Mouse (Mus musculus) thymus, postnatal 25 days (tissue): ENCODE data around the gene Tlk2.
A peak's percentile ranks its signal among the peaks of the same experiment; 100 is the strongest.
"Not testable (repeated sequence)": the region's sequence is repeated elsewhere in the genome, so short reads cannot be mapped to it uniquely, and the experiment has no call there.

Source experiments
- DNase-seq: peaks from one replicate; pipeline ENCODE4 v3.0.0; 2022

Gene Tlk2

DNA sequence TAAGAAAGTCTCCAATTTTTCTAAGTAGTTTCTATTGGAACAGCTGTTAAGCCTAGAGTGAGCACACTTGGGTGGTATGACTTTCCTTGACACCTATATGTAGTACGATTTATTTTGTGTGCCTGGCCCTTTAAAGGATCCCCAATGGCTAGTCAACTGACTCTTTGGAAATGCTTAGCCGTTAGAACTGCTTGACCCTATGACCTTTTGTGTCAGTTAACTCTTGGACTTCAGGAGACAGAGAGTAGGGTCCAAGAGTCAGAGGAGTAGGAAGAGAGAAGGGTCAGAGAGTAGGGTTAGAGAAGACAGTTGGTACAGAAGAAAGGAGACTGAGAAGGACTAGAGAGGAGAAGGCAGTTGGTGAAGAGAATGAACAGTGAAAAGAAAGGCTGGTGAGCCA, at the start of gene Tlk2:
Tlk2 (plus strand) TSS at position 292 of the 400 bp plus-strand sequence.
- DNase-seq, result no peak

DNA sequence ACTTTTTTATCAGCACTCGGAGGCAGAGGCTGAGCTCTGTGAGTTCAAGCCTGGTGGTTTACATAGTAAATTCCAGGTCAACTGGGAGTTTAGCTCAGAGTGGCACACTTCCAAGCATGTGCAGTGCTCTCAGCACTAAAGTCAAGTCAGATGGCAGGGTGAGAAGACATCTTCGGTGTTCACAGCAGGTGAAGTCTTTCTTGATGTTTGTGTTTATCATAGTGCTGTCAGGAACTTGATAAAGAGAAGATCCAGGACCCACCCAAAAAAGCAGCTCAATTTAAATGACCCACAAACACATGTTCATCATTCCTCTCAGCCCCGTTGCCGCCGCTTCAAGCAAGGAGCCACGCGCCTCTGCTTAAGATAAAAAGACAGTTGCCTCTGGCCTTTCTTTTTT, 42.9 kb upstream of the Tlk2 start:
- no peak for DNase-seq

DNA sequence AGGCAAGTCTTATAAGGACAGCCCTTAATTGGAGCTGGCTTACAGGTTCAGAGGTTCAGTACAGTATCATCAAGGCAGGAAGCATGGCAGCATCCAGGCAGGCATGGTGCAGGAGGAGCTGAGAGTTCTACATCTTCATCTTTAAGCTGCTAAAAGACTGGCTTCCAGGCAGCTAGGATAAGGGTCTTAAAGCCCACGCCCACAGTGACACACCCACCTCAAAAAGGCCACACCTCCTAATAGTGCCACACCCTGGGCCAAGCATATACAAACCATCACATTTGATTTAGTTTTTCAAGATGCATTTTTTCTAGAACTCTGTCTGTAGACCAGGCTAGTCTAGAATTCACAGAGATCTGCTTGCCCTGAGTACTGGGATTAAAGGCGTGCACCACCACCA, 41.4 kb upstream of the Tlk2 start:
- DNase-seq, result not testable (repeated sequence)

DNA sequence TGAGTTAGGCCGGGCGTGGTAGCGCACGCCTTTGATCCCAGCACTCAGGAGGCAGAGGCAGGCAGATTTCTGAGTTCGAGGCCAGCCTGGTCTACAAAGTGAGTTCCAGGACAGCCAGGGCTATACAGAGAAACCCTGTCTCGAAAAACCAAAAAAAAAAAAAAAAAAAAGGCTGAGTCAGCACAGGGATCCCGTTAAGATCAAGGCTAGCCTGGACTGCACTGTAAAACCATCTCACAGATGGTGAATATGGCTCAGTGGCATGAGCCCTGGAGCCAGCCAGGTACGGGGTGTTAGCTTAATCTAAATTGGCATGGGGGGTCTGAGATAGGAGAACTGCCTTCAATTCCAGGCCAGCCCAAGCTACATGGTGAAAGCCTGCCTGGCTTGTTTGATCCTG, 38.1 kb upstream of the Tlk2 start:
- DNase-seq, result not testable (repeated sequence)

DNA sequence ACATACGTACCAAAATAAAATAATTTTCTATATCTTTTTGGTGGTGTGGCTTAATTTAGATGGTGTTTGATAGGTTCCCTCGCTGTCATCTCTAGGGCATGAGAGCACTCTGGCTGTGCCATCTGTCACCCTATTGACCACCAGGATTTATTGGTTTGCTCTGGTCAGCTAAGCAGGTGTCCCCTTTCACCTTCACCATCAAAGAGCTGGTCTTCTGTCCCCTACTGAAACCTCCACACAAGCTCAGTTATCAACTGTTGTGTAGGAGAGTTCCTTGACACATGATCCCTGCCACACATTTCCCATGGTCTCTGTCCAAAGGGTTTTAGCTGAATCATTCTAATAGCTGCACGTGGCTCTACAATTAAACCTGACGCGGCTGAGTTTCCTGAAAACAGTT, 37.5 kb upstream of the Tlk2 start:
- DNase-seq, result no peak

DNA sequence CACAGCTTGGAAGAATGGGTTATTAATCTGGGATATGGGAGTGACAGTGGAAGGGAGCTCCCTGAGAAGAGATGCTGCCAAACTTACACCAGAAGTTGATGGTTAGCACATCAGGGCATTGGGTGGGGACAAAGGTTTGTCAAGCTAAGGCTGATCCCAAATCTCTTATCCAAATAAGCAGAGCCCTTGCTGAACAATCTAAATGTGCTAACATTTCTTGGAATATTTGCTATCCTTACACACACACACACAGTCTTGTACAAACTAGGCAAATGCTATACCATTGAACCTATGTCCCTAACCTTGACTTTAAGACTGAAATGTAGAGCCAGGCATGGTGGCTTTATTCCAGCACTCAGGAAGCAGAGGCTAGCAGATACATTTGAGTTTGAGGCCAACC, 35.0 kb upstream of the Tlk2 start:
- DNase-seq, result no peak

DNA sequence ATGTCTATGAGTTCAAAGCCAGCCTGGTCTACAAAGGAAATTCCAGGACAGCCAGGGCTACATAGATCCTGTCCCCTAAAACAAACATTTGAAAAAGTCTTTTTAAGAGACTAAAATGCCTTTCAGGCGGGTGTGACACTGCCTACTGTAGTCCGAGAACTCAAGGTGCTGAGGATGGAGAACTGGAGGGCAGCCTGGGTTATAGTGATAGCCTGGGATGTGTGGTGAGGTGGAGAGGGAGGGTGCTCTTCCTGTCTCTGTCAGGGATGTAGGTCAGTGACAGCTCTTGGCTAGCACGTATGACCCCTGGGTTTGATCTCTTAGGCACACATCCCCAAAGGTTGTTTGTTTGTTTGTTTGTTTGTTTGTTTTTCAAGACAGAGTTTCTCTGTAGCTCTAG, 34.5 kb upstream of the Tlk2 start:
- DNase-seq, result no peak

DNA sequence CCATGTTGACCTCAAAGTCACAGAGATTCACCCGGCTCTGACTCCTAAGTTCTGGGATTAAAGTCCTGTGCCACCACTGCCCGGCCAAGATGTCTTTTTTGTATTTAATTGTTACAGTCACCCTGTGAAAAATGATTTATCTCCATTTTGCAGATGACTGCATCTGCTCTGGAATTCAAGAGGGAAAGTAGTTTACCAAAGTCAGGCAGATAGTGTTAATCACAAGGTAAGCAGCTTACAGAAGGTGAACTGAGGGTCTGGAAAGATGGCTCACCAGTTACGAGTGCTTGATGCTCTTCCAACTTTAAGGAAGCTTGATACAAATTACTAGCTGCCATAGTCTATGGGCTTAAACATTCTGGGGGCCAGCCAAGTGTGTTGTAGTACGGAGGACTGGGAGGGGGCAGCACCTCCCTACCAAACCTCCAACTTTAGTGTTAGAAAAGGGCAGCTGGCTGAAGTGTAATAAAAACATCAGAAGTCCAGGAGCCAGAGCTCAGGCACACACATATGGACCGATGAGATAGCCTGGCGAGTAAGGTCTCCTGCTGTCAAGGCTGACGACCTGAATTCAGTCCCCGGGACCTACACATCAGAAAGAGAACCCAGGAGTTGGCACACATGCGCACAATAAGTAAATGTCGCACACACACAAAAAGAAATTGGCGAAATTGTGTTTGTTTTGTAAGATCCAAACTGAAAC, 33.9 kb upstream of the Tlk2 start:
- no peak for DNase-seq

DNA sequence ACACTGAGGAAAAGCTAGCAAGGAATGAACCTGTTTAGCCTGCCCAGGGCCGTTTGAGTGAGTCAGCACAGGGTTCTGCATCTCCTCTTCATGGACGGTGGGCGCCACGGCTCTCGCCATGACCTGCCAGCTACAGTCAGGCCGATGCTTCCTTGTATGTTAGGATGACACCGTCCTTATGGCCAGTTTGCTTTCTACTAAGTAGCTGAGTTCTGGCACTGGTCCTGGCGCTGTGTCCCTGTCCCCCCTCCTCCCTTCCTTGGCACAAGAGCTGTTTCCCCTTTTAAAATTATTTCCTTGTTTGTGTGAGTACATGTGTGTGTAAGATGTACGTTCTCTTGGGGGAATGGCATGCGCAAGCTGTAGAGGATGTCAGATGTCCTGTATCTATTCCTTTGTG, 33.4 kb upstream of the Tlk2 start:
- DNase-seq, result no peak

DNA sequence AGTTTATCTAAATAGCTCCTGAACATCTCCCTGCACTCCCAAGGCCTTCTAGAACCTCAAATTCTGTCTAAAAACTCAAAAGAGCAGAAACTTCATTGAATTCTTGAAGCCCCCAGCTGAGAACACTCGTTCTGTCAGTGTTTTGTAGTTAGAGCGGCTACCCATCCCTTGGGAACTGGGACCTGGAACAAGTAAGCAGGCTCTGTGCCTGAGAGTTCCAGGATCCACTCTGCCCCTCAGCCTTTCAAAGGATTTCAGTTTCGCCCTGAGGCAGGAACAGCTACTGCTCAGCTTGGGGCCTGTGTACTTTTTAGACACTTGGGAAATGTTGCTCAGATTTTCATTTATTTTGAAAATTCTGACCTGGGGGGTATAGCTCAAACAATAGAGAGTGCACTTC, 32.0 kb upstream of the Tlk2 start, which contains the start of gene Gm10842:
Gm10842 (plus strand) TSS at position 301 of the 400 bp plus-strand sequence.
- DNase-seq, result no peak

DNA sequence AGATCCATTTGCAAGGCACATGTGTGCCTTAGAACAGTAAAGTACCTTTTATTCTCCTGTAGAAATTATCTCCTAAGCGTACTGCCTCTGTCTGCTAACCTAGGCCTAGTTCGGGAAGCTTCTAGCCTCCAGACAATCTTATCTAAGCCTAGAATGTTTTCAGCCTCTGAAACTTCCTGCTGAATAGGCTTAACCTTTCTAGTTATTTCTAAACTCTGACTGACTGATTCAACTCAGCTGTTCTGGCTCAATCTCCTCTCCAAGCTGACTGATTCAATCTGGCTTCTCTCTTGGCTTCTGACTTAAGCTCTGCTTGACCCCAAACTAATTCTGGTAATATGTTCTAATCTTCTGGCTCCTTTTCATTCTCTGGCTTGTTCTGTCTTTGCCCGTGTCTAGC, 29.3 kb upstream of the Tlk2 start:
- no peak for DNase-seq

DNA sequence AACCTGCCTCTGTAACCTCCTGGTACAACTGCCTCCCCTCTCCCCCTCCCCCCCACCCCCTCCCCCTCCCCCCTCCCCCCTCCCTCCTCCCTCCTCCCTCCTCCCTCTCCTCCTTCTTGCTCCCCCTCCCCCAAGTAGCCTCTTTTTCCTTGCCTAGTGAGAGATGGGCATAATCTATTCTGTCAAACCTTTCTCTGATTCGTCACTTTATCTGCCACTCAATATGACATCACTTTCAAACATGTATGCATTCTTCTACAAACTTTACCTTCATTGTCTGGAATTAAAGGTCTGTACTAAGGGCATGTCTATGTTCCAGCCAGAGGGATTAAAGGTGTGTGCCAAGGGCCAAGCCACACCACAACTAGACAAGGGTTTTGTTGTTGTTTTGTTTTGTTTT, 28.8 kb upstream of the Tlk2 start:
- no peak for DNase-seq

DNA sequence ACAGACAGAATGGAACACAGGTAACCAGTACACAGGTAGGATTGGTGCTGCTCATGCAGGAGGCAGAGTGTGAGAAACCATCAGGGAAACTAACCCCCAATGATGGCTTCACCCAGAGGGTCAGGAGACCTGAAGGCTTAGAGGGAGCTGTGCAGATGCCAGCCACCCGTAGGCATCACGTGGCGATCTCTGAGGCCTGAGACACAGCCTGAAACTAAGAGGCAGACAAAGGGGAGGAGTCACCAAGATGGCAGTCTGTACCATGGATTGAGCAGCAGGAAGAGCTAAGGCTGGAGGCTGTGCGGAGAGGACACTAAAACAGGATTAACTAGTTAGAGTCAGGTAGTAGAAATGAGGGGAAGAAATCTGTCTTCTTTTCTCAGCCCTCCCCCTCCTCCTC, 27.9 kb upstream of the Tlk2 start:
- no peak for DNase-seq

DNA sequence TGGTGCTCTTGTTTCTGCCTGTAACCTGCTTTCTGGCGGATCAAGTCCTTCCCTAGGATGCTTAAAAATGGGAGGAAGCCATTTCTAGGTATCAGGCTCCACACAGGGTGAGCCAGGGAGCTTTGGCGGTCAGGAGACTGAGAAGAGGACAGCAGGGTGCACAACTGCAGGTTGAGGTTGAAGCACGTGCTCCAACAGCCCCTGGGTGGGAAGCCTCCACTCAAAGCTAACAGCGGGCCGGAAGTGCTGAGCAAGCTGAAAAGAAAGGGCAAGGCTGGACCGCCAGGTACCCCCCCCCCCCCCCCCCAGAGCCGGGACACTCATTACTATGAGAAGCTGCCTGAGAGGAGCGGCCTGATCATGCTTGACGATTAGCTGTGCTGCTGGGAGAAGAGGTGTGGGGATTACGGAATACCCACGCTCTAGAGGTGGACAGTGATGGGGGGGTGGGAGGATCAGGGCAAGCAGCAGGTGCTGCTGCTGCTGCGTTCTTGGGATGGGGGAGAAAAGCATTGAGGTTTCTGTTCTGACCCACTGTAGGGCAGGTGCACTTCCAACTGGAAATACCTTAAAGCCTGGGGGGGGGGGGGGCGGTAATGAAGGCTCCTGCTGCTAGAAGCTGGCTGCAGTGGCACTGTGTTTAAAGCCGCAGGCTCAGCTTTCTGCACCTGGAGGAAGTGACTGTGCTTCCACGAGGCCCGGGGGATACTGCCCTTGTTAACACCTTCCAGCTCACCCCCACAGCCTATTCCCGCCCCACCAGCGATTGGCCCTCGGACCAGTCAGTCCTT, 27.2 kb upstream of the Tlk2 start:
- DNase-seq, result peak; percentile 53

DNA sequence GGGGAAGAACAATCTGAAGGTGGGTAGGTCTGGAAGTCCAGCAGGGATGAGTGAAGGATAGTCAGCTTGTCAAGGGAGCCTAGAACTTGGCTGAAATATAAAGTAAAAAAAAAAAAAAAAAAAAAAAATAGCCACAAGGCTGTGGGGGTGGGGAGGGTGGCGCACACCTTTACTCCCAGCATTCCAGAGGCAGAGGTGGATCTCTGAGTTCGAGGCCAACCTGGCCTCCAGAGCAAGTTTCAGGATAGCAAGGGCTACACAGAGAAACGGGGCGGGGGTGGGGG, 26.6 kb upstream of the Tlk2 start:
- no peak for DNase-seq

DNA sequence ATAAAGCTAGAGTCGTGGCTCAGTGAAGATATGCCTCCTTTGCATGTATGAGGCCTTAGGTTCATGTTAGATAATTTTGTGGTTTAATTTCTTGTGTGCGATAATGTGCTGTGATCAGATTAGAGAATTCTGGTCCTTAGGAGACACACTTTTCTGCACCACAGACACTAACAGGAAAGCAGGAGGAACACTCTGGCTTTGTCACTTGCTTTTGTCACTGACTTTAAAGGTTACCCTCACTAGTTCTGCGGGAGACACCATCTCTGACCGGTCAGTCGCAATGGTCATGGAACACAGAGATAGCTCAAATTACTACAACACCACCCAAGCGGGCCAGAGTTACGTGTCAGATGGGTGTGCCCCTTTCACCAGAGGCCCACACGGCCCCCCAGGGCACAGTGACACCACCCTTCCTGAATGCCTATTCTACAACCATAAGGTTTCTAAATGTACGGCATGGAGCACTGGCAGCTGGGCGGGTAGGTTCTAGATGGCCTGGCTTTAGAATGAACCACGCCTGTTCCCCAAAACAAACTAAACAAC, 26.2 kb upstream of the Tlk2 start:
- no peak for DNase-seq

DNA sequence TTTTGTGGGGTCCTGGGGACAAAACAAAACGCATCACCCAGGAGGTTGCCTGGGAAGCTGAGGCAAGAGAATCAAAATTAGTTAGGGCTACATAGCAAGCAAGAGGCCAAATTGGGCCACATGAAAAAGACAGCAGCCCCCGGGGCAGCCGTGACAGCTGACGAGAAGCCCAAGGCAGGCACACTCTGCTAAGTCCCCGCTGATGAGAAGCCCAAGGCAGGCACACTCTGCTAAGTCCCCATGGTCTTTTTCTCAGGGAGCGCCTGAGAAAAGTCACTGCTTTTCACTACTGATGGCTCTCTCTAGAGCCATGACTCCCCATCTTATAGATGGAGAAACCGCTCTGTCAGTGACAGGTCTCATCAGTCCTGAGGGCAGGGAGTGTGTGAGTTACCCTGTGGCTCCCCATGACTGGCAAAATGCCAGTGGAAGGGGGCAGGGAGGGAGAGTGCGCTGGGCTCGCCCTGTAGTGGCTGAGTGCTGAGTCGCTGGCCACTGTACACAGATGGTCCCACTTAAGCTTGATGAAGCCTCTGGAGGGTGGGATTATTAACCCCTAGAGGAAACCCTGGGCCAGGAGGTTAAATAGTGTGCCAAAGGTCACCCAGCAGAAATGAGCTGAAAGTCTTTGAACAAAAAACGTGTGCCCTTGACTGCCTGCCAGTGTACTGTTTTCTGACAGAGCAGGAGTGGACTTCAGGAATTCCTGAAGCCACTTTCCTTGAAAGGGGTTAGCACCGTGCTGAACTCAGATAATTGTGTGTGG, 25.4 kb upstream of the Tlk2 start:
- no peak for DNase-seq

DNA sequence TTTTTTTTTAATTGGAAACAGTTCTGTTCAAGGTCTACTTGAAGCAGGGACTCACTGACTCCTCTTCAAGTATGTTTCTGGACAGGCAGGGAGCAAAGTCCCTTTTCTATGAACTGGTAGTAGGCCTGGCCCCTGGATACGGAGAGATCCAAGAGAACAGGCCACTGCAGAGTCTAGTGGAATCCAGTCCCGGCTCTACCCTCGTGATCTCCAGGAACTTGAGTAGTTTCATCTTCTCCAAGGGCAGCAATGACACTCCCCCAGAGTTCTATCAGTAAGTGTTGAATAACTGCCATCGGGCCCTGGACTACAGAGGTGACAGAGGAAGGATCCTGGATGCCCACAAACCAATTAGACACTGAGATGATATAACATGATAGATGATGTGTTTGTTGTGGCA, 22.7 kb upstream of the Tlk2 start:
- DNase-seq, result no peak

DNA sequence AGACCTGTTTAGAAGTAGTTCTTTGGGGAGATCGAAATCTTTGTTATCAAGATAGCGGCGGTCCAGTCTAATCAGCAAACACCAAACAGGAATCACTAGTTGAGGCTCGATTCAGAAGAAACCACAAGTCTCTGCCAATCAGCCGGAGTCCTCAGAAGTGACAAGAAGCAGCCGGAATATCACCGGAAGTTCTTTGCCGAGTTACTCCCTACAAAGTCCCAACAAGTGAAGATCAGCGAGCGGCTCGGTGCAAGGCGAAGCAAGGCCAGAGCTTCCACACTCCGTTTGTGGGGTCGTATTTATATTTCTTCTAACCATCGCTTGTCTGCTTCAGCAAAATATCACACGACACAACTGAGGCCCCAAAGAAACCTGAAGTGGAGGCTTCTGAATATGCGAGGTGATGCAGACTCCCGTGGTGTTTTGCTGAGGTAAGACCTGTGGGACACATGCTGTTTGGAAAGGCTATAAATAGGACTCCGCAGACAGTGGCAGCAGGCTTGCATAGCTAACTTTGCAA, 21.8 kb upstream of the Tlk2 start:
- no peak for DNase-seq

DNA sequence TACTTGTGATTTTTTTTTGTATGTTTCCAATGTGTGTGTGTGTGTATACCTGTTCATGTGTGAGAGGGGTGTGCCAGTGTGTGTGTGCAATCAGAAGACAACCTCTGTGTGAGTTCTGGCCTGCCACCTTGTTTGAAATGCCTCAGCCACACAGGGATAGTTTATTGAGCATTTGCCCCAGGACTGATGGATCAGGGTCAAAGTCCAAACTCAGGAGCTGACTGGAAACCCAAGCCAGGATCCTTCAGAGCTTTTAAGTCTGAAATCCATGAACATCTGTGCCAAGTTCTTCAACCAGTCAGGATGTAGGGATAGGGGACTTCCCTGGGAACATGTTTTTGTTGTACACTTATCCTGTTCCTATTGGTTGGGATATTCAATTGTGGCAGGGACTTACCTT, 20.6 kb upstream of the Tlk2 start:
- no peak for DNase-seq

DNA sequence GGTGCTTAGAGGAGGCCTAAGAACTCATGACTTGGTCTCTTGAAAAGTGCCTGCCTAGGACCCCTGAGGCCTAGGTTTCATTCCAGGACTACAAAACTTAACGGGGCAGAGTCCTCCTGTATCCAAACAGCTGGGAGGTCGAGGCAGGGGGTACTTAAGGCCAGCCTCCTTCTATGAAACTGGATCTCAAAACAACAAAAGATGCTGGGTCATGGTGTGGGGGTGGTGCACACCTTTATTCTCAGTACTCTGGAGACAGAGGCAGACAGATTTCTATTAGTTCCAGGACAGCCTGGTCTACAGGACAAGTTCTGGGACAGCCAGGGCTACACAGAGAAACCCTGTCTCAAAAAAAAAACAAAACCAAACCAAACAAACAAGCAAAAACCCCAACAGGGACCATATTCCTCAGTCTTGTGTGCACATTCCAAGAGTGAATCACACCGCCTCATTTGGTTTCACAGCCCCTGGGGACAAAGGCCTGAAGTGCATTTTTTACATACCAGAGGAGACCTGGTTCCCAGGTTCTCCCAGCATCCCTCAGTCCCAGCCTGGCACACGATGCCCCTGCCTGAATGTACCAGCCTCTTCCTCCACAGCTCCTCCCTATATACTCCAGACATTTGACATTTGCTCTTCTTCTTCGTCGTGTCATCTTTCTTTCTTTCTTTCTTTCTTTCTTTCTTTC, 18.8 kb upstream of the Tlk2 start:
- DNase-seq, result no peak

DNA sequence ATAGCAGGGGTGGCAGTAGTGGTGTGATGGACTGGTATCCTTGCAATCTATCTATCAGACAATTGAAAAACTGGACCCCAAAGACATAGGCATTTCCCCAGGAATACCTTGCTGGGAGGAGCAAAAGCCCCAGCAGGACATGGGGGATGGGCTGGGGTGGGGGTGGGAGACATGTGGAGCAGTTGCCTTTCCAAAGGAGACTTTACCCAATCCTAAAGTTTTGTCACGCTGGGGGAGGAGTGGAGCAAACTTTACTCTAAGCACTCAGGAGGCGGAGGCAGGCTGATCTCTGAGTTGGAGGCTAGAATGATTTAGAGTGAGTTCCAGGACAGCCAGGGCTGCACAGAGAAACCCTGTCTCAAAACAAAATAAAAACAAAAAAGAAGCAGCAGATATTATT, 17.2 kb upstream of the Tlk2 start:
- no peak for DNase-seq
